Mouse (Mus musculus): ENCODE measurements around the gene Trim72. TPM values are rescaled to one million over a fixed set of nuclear protein-coding genes. Genes with fewer than 3 reads are reported as not detected.

The Trim72 gene
- total and polyA plus RNA-seq, 3 experiments: 0.14 to 0.19 TPM; not detected in 1

DNA sequence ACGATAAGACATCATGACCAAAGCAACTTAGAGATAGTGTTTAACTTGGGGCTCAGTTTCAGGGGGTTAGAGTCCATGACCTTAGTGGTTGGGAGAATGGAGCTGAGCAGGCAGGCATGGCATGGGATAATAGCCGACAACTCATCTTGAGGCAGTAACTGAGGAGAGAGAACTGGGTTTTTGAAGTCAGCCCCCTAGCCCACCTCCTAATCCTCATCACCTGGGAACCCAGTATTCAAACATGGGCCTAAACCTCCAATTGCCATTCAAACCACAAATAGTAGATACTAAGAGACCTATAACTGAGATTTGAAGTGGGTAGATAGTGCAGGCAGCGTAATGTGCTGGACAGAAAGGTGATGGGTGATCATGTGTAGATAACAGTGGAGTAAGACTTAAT lies 23.1 kb upstream of the Trim72 start:
- Histone ChIP-seq H3K27me3 (ENCODE audit: control insufficient read depth in 1 of 2, insufficient read depth in 2 of 2, low read length in 2 of 2) (no peaks in the 10 kb centered on the region), H3K36me3 (ENCODE audit: control insufficient read depth in 1 of 2, insufficient read depth in 2 of 2, low read length in 2 of 2) (peaks cover 34 to 76% of the 10 kb centered on the region in 2 experiments), H3K27ac (ENCODE audit: control insufficient read depth, low read depth, low read length) (no peak overlapping the region), H3K4me3 (ENCODE audit: control insufficient read depth in 1 of 2, insufficient read depth in 1 of 2, low read depth in 2 of 2, low read length in 2 of 2) (no peak overlapping the region), H3K9me3 (replicated peaks; ENCODE audit: insufficient read depth, low read length) (no peaks in the 10 kb centered on the region), H3K9ac (ENCODE audit: control insufficient read depth, low read depth, low read length, poor library complexity, severe bottlenecking) (no peak overlapping the region), H3K79me2 (ENCODE audit: control insufficient read depth, insufficient read depth, low read length, poor library complexity) (no peaks in the 10 kb centered on the region), H3K4me1 (ENCODE audit: control insufficient read depth in 1 of 2, insufficient read depth in 2 of 2, low read length in 2 of 2) (peaks cover 0 to 2% of the 10 kb centered on the region in 2 experiments; a peak in 1 of 4 replicates)
- DNase-seq (ENCODE audit: low read depth, low spot score): no peak
- TF ChIP-seq EP300 (IDR thresholded peaks at IDR 0.05; ENCODE audit: low read depth in 1 of 2, low read length in 2 of 2) (no peak), MYB (IDR thresholded peaks at IDR 0.05; ENCODE audit: low read depth, low read length) (no peak), NELFE (IDR thresholded peaks at IDR 0.05; ENCODE audit: low read depth, low read length) (no peak), ZKSCAN1 (IDR thresholded peaks at IDR 0.05; ENCODE audit: low read depth, low read length) (no peak), POLR2AphosphoS5 (IDR thresholded peaks at IDR 0.05; ENCODE audit: borderline replicate concordance, low read depth, low read length) (no peak), TAL1 (IDR thresholded peaks at IDR 0.05; ENCODE audit: low read length) (no peak), BHLHE40 (IDR thresholded peaks at IDR 0.05; ENCODE audit: borderline replicate concordance, low read depth, low read length) (no peak), KAT2A (conservative IDR thresholded peaks at IDR 0.05; ENCODE audit: low read depth, low read length) (no peak), MYC (IDR thresholded peaks at IDR 0.05; ENCODE audit: low read depth, low read length) (no peak), GATA1 (IDR thresholded peaks at IDR 0.05; ENCODE audit: low read depth, low read length) (no peak), TCF12 (IDR thresholded peaks at IDR 0.05; ENCODE audit: low read depth, low read length) (no peak), POLR2AphosphoS2 (IDR thresholded peaks at IDR 0.05; ENCODE audit: low read length) (no peak), ELF1 (IDR thresholded peaks at IDR 0.05; ENCODE audit: low read depth, low read length) (no peak), ZNF384 (IDR thresholded peaks at IDR 0.05; ENCODE audit: low read depth, low read length) (no peak), CHD1 (IDR thresholded peaks at IDR 0.05; ENCODE audit: low read depth, low read length) (no peak)

DNA sequence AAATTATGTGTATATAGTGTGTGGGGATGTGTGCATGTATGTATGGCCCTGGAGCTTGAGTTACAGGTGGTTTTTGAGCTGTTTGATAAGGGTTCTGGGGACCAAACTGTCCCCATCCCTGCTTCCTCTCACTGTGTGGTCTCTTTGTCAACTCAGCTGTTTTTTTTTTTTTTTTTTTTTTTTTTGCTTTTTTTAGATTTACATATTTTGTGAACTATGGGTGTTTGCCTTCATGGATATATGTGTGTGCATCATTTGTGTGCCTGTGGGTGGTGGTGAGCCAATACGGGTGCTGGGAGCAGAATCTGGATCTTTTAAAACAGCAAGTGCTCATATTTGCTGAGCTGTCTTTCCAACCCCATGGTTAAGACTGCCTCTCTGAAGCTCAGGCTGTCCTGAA lies 14.8 kb upstream of the Trim72 start:
- peaks cover 14 to 37% of the 10 kb centered on the region in 2 experiments for H3K36me3 ChIP-seq (ENCODE audit: control insufficient read depth in 1 of 2, insufficient read depth in 2 of 2, low read length in 2 of 2)
- peak; percentile 82 for TF ChIP-seq ZNF384 (IDR thresholded peaks at IDR 0.05; ENCODE audit: low read depth, low read length)
- TF ChIP-seq MYC (IDR thresholded peaks at IDR 0.05; ENCODE audit: low read depth, low read length): no peak
- H3K27ac ChIP-seq (ENCODE audit: control insufficient read depth, low read depth, low read length): no peak overlapping the region
- no peak for DNase-seq (ENCODE audit: low read depth, low spot score)
- no peaks in the 10 kb centered on the region for H3K79me2 ChIP-seq (ENCODE audit: control insufficient read depth, insufficient read depth, low read length, poor library complexity)
- H3K27me3 ChIP-seq (ENCODE audit: control insufficient read depth in 1 of 2, insufficient read depth in 2 of 2, low read length in 2 of 2): no peaks in the 10 kb centered on the region
- peaks cover 0 to 4% of the 10 kb centered on the region in 2 experiments; a peak in 1 of 4 replicates for H3K4me1 ChIP-seq (ENCODE audit: control insufficient read depth in 1 of 2, insufficient read depth in 2 of 2, low read length in 2 of 2)
- no peaks in the 10 kb centered on the region for H3K9me3 ChIP-seq (replicated peaks; ENCODE audit: insufficient read depth, low read length)
- no peak overlapping the region for H3K4me3 ChIP-seq (ENCODE audit: control insufficient read depth in 1 of 2, insufficient read depth in 1 of 2, low read depth in 2 of 2, low read length in 2 of 2)
- H3K9ac ChIP-seq (ENCODE audit: control insufficient read depth, low read depth, low read length, poor library complexity, severe bottlenecking): no peak overlapping the region

Data from MEL (cell line).